In the genomic region with DNA sequence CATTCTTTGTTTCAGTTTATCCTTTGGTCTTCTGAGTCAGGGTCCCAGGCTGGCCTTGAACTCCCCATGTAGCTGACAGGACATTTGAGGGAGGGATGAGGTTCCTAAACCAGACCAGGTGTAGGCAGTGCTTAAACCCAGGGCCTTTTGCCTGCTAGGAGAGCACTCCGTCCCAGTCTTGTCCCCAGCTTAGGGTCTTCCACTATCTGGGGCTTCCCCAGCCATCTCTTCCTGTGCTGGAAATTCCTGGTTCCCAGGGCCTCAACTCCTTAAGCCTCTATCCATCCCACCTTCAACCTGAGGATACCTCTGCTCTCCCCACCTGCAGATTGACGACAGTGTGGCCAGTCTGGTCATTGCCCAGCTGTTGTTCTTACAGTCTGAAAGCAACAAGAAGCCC, we compare ENCODE assay signal across 8 mouse cellular contexts. TPM values are rescaled to one million over a fixed set of nuclear protein-coding genes. Genes with fewer than 3 reads are reported as not detected.
A peak's percentile ranks its signal among the peaks of the same experiment; 100 is the strongest.
DNase-seq lines count a peak whose midpoint lies in the region; ATAC-seq lines count a peak whose summit lies in the region.

No protein-coding gene starts in this region.

- peak overlapping the region; percentile 100 for H3K4me3 ChIP-seq in megakaryocyte, embryonic 14.5 days (replicated peaks)
- peak overlapping the region; percentile 82 for H3K4me3 ChIP-seq in intestine, embryonic 15.5 days (replicated peaks)
- peak overlapping the region; percentile 85 for H3K4me3 ChIP-seq in neural tube, embryonic 14.5 days (ENCODE audit: low read depth, low read length)

- H3K4me1 ChIP-seq in megakaryocyte, embryonic 14.5 days, result peaks cover 41% of the 10 kb centered on the region
- H3K4me1 ChIP-seq in intestine, embryonic 15.5 days (replicated peaks), result peaks cover 9% of the 10 kb centered on the region; the same call in 1 of the 2 replicates
- 0 out of 2 replicates have a peak, but pooled peaks cover 6% of the 10 kb centered on the region for H3K4me1 ChIP-seq in neural tube, embryonic 14.5 days (ENCODE audit: control insufficient read depth, insufficient read depth, low read length)

- ATAC-seq in megakaryocyte, adult 5-6 weeks (ENCODE audit: poor library complexity, severe bottlenecking), result no peak
- no peak for ATAC-seq in intestine, embryonic 15.5 days
- ATAC-seq in neural tube, embryonic 14.5 days (ENCODE audit: low read depth), result no peak

- peaks cover 2% of the 10 kb centered on the region for H3K27me3 ChIP-seq in megakaryocyte, embryonic 14.5 days (replicated peaks)
- H3K27me3 ChIP-seq in intestine, embryonic 15.5 days (replicated peaks), result no peaks in the 10 kb centered on the region
- no peaks in the 10 kb centered on the region for H3K27me3 ChIP-seq in neural tube, embryonic 14.5 days (ENCODE audit: control insufficient read depth, insufficient read depth, low read length)

- H3K9ac ChIP-seq in intestine, embryonic 15.5 days, result peak overlapping the region; percentile 81
- H3K9ac ChIP-seq in neural tube, embryonic 14.5 days (replicated peaks; ENCODE audit: low read depth, low read length), result peak overlapping the region; percentile 73

- H3K27ac ChIP-seq in intestine, embryonic 15.5 days, result no peak overlapping the region
- H3K27ac ChIP-seq in neural tube, embryonic 14.5 days (ENCODE audit: low read depth, low read length), result no peak overlapping the region

- H3K4me2 ChIP-seq in intestine, embryonic 15.5 days (replicated peaks), result peak overlapping the region; percentile 67
- H3K4me2 ChIP-seq in neural tube, embryonic 14.5 days (ENCODE audit: low read depth, low read length), result peak overlapping the region; percentile 80

- no peaks in the 10 kb centered on the region for H3K9me3 ChIP-seq in megakaryocyte, embryonic 14.5 days
- no peaks in the 10 kb centered on the region for H3K9me3 ChIP-seq in intestine, embryonic 15.5 days
- H3K9me3 ChIP-seq in neural tube, embryonic 14.5 days (ENCODE audit: control insufficient read depth, low read length), result no peaks in the 10 kb centered on the region

- 66% methylated on average over 2 of the region's 2 CpGs for WGBS in intestine, embryonic 15.5 days
- 90% methylated on average over 2 of the region's 2 CpGs for WGBS in neural tube, embryonic 14.5 days

- H3K36me3 ChIP-seq in megakaryocyte, embryonic 14.5 days (replicated peaks; ENCODE audit: low read length), result peaks cover 45% of the 10 kb centered on the region
- peaks cover 20% of the 10 kb centered on the region for H3K36me3 ChIP-seq in intestine, embryonic 15.5 days
- peaks cover 21% of the 10 kb centered on the region for H3K36me3 ChIP-seq in neural tube, embryonic 14.5 days (ENCODE audit: control insufficient read depth, insufficient read depth, low read length)

- peak; percentile 28 for DNase-seq in cerebellum, adult 11-12 months
- DNase-seq in cerebellum, postnatal 36 days, result no peak
- DNase-seq in adrenal gland, postnatal 36 days, result no peak
- DNase-seq in retina, postnatal 1 day, result no peak

RNA-seq across cellular contexts. Expression of a gene that starts 0.9 kb away (rescaled TPM):
- 177 and 234 TPM in 2 replicates for polyA plus RNA-seq in megakaryocyte, embryonic 14.5 days (2012; ENCODE audit: insufficient read depth, low replicate concordance)
- total RNA-seq in megakaryocyte, adult 5-6 weeks (2015), result 19.1 and 20.0 TPM in 2 replicates
- 25.1 and 27.3 TPM in 2 replicates for total RNA-seq in megakaryocyte, adult 5-6 weeks (2017)
- 149 and 166 TPM in 2 replicates for polyA plus RNA-seq in intestine, embryonic 15.5 days (2015; fragmentation: Nextera tagmentation; extraction: Ambion mirVana)
- 167 and 195 TPM in 2 replicates for polyA plus RNA-seq in neural tube, embryonic 14.5 days (2014; fragmentation: Nextera tagmentation; extraction: Ambion mirVana)
- 100 to 1,000 TPM; 110 to 114 TPM for total RNA-seq in adrenal gland, postnatal 36 days (2021)

RNA-seq across cellular contexts. Expression of a gene that starts 6.2 kb away (rescaled TPM):
- polyA plus RNA-seq in megakaryocyte, embryonic 14.5 days (2012; ENCODE audit: insufficient read depth, low replicate concordance), result 20.4 and 32.6 TPM in 2 replicates
- 13.0 and 14.0 TPM in 2 replicates for total RNA-seq in megakaryocyte, adult 5-6 weeks (2015)
- total RNA-seq in megakaryocyte, adult 5-6 weeks (2017), result 7.6 and 12.8 TPM in 2 replicates
- polyA plus RNA-seq in intestine, embryonic 15.5 days (2015; fragmentation: Nextera tagmentation; extraction: Ambion mirVana), result 41.1 and 42.4 TPM in 2 replicates
- polyA plus RNA-seq in neural tube, embryonic 14.5 days (2014; fragmentation: Nextera tagmentation; extraction: Ambion mirVana), result 48.6 and 60.2 TPM in 2 replicates
- total RNA-seq in adrenal gland, postnatal 36 days (2021), result 10 to 100 TPM; 50.3 to 83.8 TPM

RNA-seq across cellular contexts. Expression of a gene that starts 8.9 kb away (rescaled TPM):
- polyA plus RNA-seq in megakaryocyte, embryonic 14.5 days (2012; ENCODE audit: insufficient read depth, low replicate concordance), result 0.63 TPM in 1 of 2 replicates, not detected in the other
- not detected in 2 replicates for total RNA-seq in megakaryocyte, adult 5-6 weeks (2015)
- not detected in 2 replicates for total RNA-seq in megakaryocyte, adult 5-6 weeks (2017)
- 0.45 TPM in 1 of 2 replicates, not detected in the other for polyA plus RNA-seq in intestine, embryonic 15.5 days (2015; fragmentation: Nextera tagmentation; extraction: Ambion mirVana)
- polyA plus RNA-seq in neural tube, embryonic 14.5 days (2014; fragmentation: Nextera tagmentation; extraction: Ambion mirVana), result not detected in 2 replicates
- 1 to 10 TPM in 1 of 2 experiments, under 1 TPM in 1; 0.76 to 2.7 TPM for total RNA-seq in adrenal gland, postnatal 36 days (2021)

RNA-seq across cellular contexts. Expression of a gene that starts 9.0 kb away (rescaled TPM):
- polyA plus RNA-seq in megakaryocyte, embryonic 14.5 days (2012; ENCODE audit: insufficient read depth, low replicate concordance), result not detected in 2 replicates
- total RNA-seq in megakaryocyte, adult 5-6 weeks (2015), result not detected in 2 replicates
- 0.04 TPM in 1 of 2 replicates, not detected in the other for total RNA-seq in megakaryocyte, adult 5-6 weeks (2017)
- polyA plus RNA-seq in intestine, embryonic 15.5 days (2015; fragmentation: Nextera tagmentation; extraction: Ambion mirVana), result 0.46 and 1.00 TPM in 2 replicates
- polyA plus RNA-seq in neural tube, embryonic 14.5 days (2014; fragmentation: Nextera tagmentation; extraction: Ambion mirVana), result not detected in 2 replicates
- under 1 TPM in 1 of 2 experiments, not detected in 1; 0.23 TPM for total RNA-seq in adrenal gland, postnatal 36 days (2021)

RNA-seq across cellular contexts. Expression of a gene that starts 20.1 kb away (rescaled TPM):
- polyA plus RNA-seq in megakaryocyte, embryonic 14.5 days (2012; ENCODE audit: insufficient read depth, low replicate concordance), result 61.0 and 154 TPM in 2 replicates
- 41.1 and 45.2 TPM in 2 replicates for total RNA-seq in megakaryocyte, adult 5-6 weeks (2015)
- 88.0 and 95.6 TPM in 2 replicates for total RNA-seq in megakaryocyte, adult 5-6 weeks (2017)
- 60.0 and 61.8 TPM in 2 replicates for polyA plus RNA-seq in intestine, embryonic 15.5 days (2015; fragmentation: Nextera tagmentation; extraction: Ambion mirVana)
- polyA plus RNA-seq in neural tube, embryonic 14.5 days (2014; fragmentation: Nextera tagmentation; extraction: Ambion mirVana), result 65.7 and 69.6 TPM in 2 replicates
- total RNA-seq in adrenal gland, postnatal 36 days (2021), result 10 to 100 TPM; 44.3 to 65.3 TPM
